Mouse (Mus musculus) bone marrow macrophage, adult 2 months (primary cell): Measurements from ENCODE around the gene Cd52.

ENCODE experiments used
- CTCF ChIP-seq: IDR thresholded peaks from 2 replicates; pipeline ENCODE4 v1.5.1; 2012; ENCODE audit warnings: low read depth, mild to moderate bottlenecking, low read length, moderate library complexity
- POLR2A ChIP-seq: IDR thresholded peaks from 2 replicates; pipeline ENCODE4 v1.6.1; 2012; ENCODE audit warnings: mild to moderate bottlenecking, low read depth, low read length, borderline replicate concordance

DNA sequence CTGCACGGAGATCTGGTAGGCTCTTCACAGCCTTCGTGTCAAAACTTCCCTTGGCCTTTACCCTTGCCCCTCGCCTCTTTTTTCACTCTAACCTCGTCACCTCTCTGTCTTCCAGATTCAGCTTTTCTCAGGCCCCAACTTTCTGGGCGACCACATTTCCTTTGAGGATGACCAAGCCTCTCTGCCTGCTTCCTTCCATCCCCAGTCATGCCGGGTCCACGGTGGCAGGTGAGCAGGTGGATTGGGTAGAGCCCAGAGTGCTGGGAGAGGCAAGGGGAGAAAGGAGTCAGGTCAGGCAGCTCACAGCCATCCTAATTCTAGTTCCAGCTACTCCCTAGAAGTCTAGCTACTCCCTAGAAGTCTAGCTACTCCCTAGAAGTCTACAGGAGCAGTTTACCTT lies 12.4 kb downstream of the Cd52 start:
- TF ChIP-seq CTCF (no peak), POLR2A (no peak)
